Mouse (Mus musculus) liver, embryonic 15.5 days (tissue): Measurements from ENCODE around the gene Atp9a. TPM values are rescaled to one million over a fixed set of nuclear protein-coding genes. Genes with fewer than 3 reads are reported as not detected.

Experiments
- ATAC-seq: fragments of 200-750 bp; cut with Nextera tagmentation; 2 replicates; pipeline ENCODE4 v1.8.0; 2017; ENCODE audit warnings: moderate number of reproducible peaks, mild to moderate bottlenecking, moderate library complexity; ENCODE audit not compliant: insufficient read depth
- H3K27ac ChIP-seq: fragments of 300-500 bp; sonication (generic); replicated peaks from 2 replicates; pipeline ENCODE4 v1.5.1; 2015; ENCODE audit warnings: mild to moderate bottlenecking, inconsistent platforms
- H3K27me3 ChIP-seq: fragments of 300-500 bp; sonication (generic); 2 replicates; pipeline ENCODE4 v1.6.1; 2015; ENCODE audit warnings: mild to moderate bottlenecking, inconsistent platforms
- H3K36me3 ChIP-seq: fragments of 300-500 bp; sonication (generic); replicated peaks from 2 replicates; pipeline ENCODE4 v1.6.1; 2015; ENCODE audit warnings: moderate library complexity, mild to moderate bottlenecking, inconsistent platforms
- H3K4me1 ChIP-seq: fragments of 300-500 bp; sonication (generic); replicated peaks from 2 replicates; pipeline ENCODE4 v1.6.1; 2015; ENCODE audit warnings: inconsistent platforms
- H3K4me2 ChIP-seq: fragments of 300-500 bp; sonication (generic); 2 replicates; pipeline ENCODE4 v1.6.1; 2015; ENCODE audit warnings: moderate library complexity, mild to moderate bottlenecking, inconsistent platforms
- H3K4me3 ChIP-seq: fragments of 300-500 bp; sonication (generic); replicated peaks from 2 replicates; pipeline ENCODE4 v1.5.1; 2015; ENCODE audit warnings: mild to moderate bottlenecking, inconsistent platforms
- H3K9ac ChIP-seq: fragments of 300-500 bp; sonication (generic); 2 replicates; pipeline ENCODE4 v1.6.1; 2015; ENCODE audit warnings: moderate library complexity, mild to moderate bottlenecking, inconsistent platforms
- H3K9me3 ChIP-seq: fragments of 300-500 bp; sonication (generic); replicated peaks from 2 replicates; pipeline ENCODE4 v1.6.1; 2016; ENCODE audit warnings: inconsistent platforms
- WGBS: fragments of 180-500 bp; shearing (Covaris S2); methylation state at CpG from one replicate; pipeline ENCODE4 v1.1.7; 2015; ENCODE audit warnings: mixed read lengths; ENCODE audit not compliant: insufficient replicate concordance; 5-methylcytosine and 5-hydroxymethylcytosine counted together
- polyA plus RNA-seq: library from polyadenylated mRNA; unstranded; fragments of >200 nt; fragmentation: Nextera tagmentation; extraction: Ambion mirVana; gene quantifications from 2 replicates; pipeline ENCODE4 v1.2.1, GENCODE M21; 2015

The Atp9a gene
- polyA plus RNA-seq, 1 experiment from 2014 or later: 3.3 TPM

- H3K4me1 ChIP-seq: peaks cover 6% of the 10 kb centered on the region
- H3K4me2 ChIP-seq: no peak overlapping the region
- no peak overlapping the region for H3K9ac ChIP-seq
- no peak overlapping the region for H3K4me3 ChIP-seq
- no peaks in the 10 kb centered on the region for H3K9me3 ChIP-seq
- peaks cover 47% of the 10 kb centered on the region for H3K27me3 ChIP-seq
- WGBS: 34% methylated on average over 7 of the region's 7 CpGs
- no peaks in the 10 kb centered on the region for H3K36me3 ChIP-seq
- no peak overlapping the region for H3K27ac ChIP-seq
- ATAC-seq: no peak
Observed at GRCm38 (mm10) chr2:168595693-168596092, 146.5 kb downstream of the Atp9a start.

- Histone ChIP-seq H3K9me3 (no peaks in the 10 kb centered on the region), H3K9ac (no peak overlapping the region), H3K4me3 (no peak overlapping the region), H3K36me3 (no peaks in the 10 kb centered on the region), H3K27me3 (peaks cover 47% of the 10 kb centered on the region), H3K4me1 (peaks cover 21% of the 10 kb centered on the region), H3K4me2 (no peak overlapping the region), H3K27ac (no peak overlapping the region)
- 59% methylated on average over 6 of the region's 6 CpGs for whole genome bisulfite sequencing
- no peak for ATAC-seq
Observed at GRCm38 (mm10) chr2:168593676-168594075, 148.5 kb downstream of the Atp9a start.

- Histone ChIP-seq H3K4me1 (peaks cover 21% of the 10 kb centered on the region), H3K9ac (no peak overlapping the region), H3K9me3 (no peaks in the 10 kb centered on the region), H3K27me3 (peaks cover 44% of the 10 kb centered on the region), H3K4me2 (no peak overlapping the region), H3K4me3 (no peak overlapping the region), H3K36me3 (no peaks in the 10 kb centered on the region), H3K27ac (no peak overlapping the region)
- no peak for ATAC-seq
- WGBS: 59% methylated on average over 5 of the region's 5 CpGs
Observed at GRCm38 (mm10) chr2:168593004-168593403, 149.2 kb downstream of the Atp9a start.

GRCm38 (mm10) chr2:168591076-168591475 lies 151.1 kb downstream of the Atp9a start:
- Histone ChIP-seq H3K27ac (no peak overlapping the region), H3K4me2 (no peak overlapping the region), H3K27me3 (peaks cover 45% of the 10 kb centered on the region), H3K4me3 (no peak overlapping the region), H3K4me1 (peaks cover 21% of the 10 kb centered on the region), H3K9me3 (no peaks in the 10 kb centered on the region), H3K9ac (no peak overlapping the region), H3K36me3 (no peaks in the 10 kb centered on the region)
- ATAC-seq: no peak
- WGBS: 8% methylated on average over 2 of the region's 2 CpGs

GRCm38 (mm10) chr2:168590556-168590955 lies 151.7 kb downstream of the Atp9a start:
- WGBS: 11% methylated on average over 10 of the region's 10 CpGs
- ATAC-seq: no peak
- no peak overlapping the region for H3K9ac ChIP-seq

GRCm38 (mm10) chr2:168590168-168590551 lies 152.0 kb downstream of the Atp9a start:
- Histone ChIP-seq H3K9me3 (no peaks in the 10 kb centered on the region), H3K4me1 (peaks cover 21% of the 10 kb centered on the region), H3K9ac (no peak overlapping the region), H3K4me2 (peak overlapping the region; percentile 69), H3K4me3 (peak overlapping the region; percentile 47), H3K27me3 (peaks cover 45% of the 10 kb centered on the region), H3K36me3 (no peaks in the 10 kb centered on the region), H3K27ac (no peak overlapping the region)
- ATAC-seq: peak; percentile 54; the same call in 1 of the 2 replicates
- WGBS: 2% methylated on average over 37 of the region's 38 CpGs

More at GRCm38 (mm10) chr2:168590556-168590955, 151.7 kb downstream of the Atp9a start:
- peaks cover 21% of the 10 kb centered on the region for H3K4me1 ChIP-seq
- peaks cover 45% of the 10 kb centered on the region for H3K27me3 ChIP-seq
- no peaks in the 10 kb centered on the region for H3K9me3 ChIP-seq
- H3K4me2 ChIP-seq: peak overlapping the region; percentile 69
- no peaks in the 10 kb centered on the region for H3K36me3 ChIP-seq
- peak overlapping the region; percentile 47 for H3K4me3 ChIP-seq
- no peak overlapping the region for H3K27ac ChIP-seq

- no peak for ATAC-seq
- 5% methylated on average over 21 of the region's 21 CpGs for WGBS
- Histone ChIP-seq H3K27me3 (peaks cover 45% of the 10 kb centered on the region), H3K27ac (no peak overlapping the region), H3K4me3 (peak overlapping the region; percentile 47), H3K9me3 (no peaks in the 10 kb centered on the region), H3K4me1 (peaks cover 21% of the 10 kb centered on the region), H3K9ac (no peak overlapping the region), H3K36me3 (no peaks in the 10 kb centered on the region), H3K4me2 (peak overlapping the region; percentile 69)
Observed at GRCm38 (mm10) chr2:168589368-168590167, 152.6 kb downstream of the Atp9a start.

- Histone ChIP-seq H3K4me1 (peaks cover 21% of the 10 kb centered on the region), H3K9me3 (no peaks in the 10 kb centered on the region), H3K4me3 (no peak overlapping the region; the same call in 1 of the 2 replicates), H3K9ac (no peak overlapping the region), H3K27me3 (peaks cover 45% of the 10 kb centered on the region), H3K27ac (no peak overlapping the region), H3K36me3 (no peaks in the 10 kb centered on the region), H3K4me2 (no peak overlapping the region)
- ATAC-seq: no peak
- 44% methylated on average over 11 of the region's 11 CpGs for WGBS
Observed at GRCm38 (mm10) chr2:168588591-168589367, 153.4 kb downstream of the Atp9a start.

- Histone ChIP-seq H3K27me3 (peaks cover 42% of the 10 kb centered on the region), H3K36me3 (no peaks in the 10 kb centered on the region), H3K4me2 (no peak overlapping the region), H3K9ac (no peak overlapping the region), H3K9me3 (no peaks in the 10 kb centered on the region), H3K27ac (no peak overlapping the region), H3K4me1 (peaks cover 21% of the 10 kb centered on the region), H3K4me3 (no peak overlapping the region)
- ATAC-seq: no peak
- WGBS: 69% methylated on average over 8 of the region's 8 CpGs
Observed at GRCm38 (mm10) chr2:168587159-168587558, 155.1 kb downstream of the Atp9a start.

- Histone ChIP-seq H3K36me3 (no peaks in the 10 kb centered on the region), H3K4me2 (no peak overlapping the region), H3K27ac (no peak overlapping the region), H3K27me3 (peaks cover 35% of the 10 kb centered on the region), H3K9me3 (no peaks in the 10 kb centered on the region), H3K9ac (no peak overlapping the region), H3K4me1 (peaks cover 21% of the 10 kb centered on the region), H3K4me3 (no peak overlapping the region)
- ATAC-seq: no peak
- 73% methylated on average over 12 of the region's 12 CpGs for whole genome bisulfite sequencing
Observed at GRCm38 (mm10) chr2:168586512-168586911, 155.7 kb downstream of the Atp9a start.

- Histone ChIP-seq H3K4me2 (no peak overlapping the region), H3K27me3 (peaks cover 25% of the 10 kb centered on the region), H3K27ac (no peak overlapping the region), H3K9me3 (no peaks in the 10 kb centered on the region), H3K4me1 (peaks cover 7% of the 10 kb centered on the region), H3K4me3 (no peak overlapping the region), H3K36me3 (no peaks in the 10 kb centered on the region), H3K9ac (no peak overlapping the region)
- WGBS: 62% methylated on average over 6 of the region's 6 CpGs
- ATAC-seq: no peak
Observed at GRCm38 (mm10) chr2:168584857-168585256, 157.4 kb downstream of the Atp9a start.
